Mouse (Mus musculus) cerebellum, postnatal 4 days (tissue): ENCODE results near the gene Socs2.

ENCODE experiments used
- DNase-seq, 2 experiments: peaks; one replicate each; pipeline ENCODE4 v3.0.0; 2022; ENCODE audit warnings: low spot score in 2 of 2, mixed read lengths in 1 of 2

Socs2 gene

DNA sequence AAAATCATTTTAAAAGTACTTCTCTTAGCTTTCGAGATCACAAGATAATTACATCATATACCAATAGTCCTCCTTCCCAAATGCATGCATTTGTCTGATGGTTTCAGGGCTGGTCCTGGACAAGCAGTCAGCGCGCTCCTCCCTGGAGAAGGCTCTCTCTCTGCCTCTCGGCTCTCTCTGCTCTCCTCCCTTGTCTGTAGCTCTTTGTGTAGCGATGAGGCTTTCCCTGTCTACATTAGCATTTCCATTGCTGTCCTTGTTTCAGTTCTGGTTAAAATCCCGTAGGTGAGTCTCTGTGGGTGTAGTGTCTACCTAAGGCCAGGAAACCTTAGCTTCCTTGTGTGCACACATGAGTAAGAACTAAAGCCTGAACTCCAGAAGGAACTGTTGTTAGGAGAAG is 62.9 kb downstream of the Socs2 start:
- DNase-seq: no peak

DNA sequence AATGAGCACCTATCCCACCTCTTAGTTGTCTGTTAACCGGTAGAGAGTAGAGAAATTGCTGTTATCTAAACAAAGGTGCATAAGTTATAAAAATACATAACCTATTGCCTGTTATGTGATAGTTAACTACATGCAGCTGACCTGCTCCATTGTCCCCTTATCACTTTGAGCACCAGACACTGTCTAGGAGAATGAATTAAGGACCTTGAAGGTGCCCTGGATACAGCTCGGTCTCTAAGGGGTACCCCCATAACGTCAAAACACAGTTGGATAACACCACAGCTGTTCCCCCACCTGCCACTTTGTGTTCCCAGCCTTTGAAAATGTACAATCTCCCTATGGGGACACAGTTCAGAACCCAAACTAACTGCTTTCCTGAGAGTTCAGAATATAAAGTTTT is 68.5 kb downstream of the Socs2 start:
- no peak for DNase-seq

DNA sequence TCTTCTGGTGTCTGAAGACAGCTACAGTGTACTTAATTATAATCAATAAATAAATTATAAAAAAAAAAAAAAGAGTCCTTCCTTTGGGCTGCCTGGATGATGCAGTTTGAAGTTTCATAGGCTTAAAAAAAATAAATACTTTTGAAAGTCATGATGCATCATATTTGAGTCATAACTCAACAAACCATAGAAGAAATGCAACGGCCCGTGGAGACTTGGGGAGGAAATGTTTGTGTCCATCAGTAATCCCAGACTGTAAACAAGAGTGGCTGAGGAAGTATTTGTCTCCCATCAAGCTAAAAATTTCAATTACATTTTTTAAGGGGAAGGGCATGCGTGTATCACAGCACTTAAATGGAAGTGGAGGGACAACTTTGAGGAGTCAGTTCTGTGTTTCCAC is 69.2 kb downstream of the Socs2 start:
- DNase-seq: no peak

DNA sequence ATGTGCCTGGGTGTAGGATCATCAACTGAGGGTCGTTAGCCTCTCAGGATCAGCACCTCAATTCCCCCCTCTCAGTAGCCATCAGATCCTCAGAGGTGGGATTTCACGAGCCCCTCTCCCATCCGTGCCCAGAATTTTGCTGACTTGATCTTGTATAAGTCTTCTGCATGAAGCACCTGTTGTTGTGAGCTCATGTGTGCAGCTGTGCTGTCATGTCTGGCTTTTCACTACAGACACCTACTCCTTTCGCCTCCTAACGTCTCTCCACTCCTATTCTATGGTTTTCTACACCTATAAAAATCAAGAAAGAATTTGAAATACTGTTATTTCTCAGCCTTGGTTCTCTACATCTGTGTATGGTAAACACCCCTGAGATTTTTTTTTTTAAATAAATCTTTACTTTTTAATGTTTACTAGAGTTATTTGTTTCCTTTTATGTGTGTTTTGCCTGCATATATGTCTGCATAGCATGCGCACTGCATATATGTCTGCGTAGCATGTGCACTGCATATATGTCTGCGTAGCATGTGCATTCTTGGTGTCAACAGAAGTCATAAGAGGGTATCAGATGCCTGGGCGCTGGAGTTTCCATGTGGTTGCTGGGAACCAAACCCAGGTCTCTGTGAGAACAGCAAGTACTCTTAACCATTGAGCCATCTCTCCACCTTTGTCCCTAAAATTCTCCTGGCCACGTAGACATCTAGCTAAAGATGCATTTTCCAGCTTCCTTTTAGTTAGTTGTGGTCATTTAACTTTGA is 74.0 kb downstream of the Socs2 start:
- DNase-seq: no peak

DNA sequence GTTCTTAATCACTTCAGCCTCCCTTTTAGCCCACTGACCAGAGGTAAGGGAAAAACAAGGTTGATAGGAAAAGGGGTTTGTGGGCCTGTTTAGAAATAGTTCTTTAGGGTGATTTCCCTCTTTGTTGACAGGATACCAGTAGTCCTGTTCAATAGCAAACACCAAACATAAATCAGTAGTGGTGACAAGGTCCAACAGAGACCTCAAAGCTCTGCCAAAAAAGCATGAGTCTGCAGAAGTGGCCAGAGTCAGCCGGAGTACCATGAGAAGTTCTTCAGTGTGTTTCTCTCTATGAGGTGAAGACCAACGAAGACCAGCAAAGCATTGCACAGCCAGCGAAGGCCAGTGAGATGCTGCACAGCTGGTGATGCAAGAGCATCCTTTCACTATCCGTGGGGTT is 76.3 kb downstream of the Socs2 start:
- no peak for DNase-seq

DNA sequence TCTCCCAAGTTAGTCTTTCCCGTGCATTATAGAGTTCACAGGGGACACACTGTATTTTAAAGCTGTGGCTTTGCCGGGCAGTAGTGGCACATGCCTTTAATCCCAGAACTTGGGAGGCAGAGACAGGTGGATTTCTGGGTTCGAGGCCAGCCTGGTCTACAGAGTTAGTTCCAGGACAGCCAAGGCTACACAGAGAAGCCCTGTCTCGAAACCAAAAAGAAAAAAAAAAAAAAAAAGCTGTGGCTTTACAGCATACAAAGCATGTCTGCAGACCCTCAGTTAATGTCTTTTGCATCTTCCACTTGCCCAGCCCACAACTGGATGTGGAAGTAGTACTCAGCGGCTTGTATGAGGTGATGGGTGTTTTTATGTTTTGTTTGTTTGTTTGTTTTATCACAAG is 79.4 kb downstream of the Socs2 start:
- DNase-seq: no peak

DNA sequence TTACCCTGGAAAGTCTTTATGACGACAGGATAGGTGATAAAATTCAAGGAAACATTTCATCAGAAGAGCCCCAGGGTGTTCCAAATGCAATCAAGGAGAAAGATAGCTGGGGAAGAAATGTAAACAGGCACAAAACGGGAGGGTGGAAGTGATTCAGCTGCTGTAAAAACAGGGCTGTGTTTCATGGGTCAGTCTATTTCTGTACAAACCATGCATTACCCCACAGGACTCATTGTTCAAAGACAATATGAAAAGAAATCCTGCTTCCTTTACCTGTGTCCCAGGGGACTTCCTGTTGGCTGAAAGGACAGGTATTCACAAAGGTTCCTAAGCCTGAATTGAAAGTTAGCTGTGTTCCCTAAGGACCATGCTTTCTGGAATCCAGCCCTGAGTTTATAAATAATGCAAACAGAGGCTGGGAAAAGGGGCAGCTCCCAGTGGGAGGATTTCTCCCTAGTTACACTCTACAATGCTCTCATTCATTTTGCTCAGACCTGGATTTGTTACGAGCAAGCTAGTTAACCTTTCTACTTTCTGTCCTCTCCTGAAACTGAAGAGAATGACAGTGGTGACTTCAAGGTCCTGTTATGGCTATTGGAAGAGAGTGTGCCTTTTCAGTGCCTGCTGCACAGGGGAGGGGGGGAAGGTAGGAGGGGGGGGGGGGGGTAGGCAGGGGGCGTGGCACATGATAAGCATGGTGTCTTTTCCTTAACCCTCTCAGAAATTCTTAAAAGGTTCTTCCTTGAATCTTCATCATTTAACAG is 80.0 kb downstream of the Socs2 start:
- no peak for DNase-seq
